Mouse (Mus musculus) small intestine, adult 2 months (tissue): ENCODE measurements around the gene Nckap5.

Experiments used
- CTCF ChIP-seq: fragments of 200-500 bp; IDR thresholded peaks from 2 replicates; pipeline ENCODE4 v1.5.1; 2012; ENCODE audit warnings: low read depth, mild to moderate bottlenecking, control low read depth, inconsistent platforms, low read length, moderate library complexity, mixed read lengths; ENCODE audit not compliant: insufficient replicate concordance, insufficient read length; ENCODE audit errors: extremely low read depth
- POLR2A ChIP-seq: fragments of 200-500 bp; IDR thresholded peaks from 2 replicates; pipeline ENCODE4 v1.6.1; 2012; ENCODE audit warnings: low read depth, mild to moderate bottlenecking, control low read depth, inconsistent platforms, low read length, moderate library complexity

DNA sequence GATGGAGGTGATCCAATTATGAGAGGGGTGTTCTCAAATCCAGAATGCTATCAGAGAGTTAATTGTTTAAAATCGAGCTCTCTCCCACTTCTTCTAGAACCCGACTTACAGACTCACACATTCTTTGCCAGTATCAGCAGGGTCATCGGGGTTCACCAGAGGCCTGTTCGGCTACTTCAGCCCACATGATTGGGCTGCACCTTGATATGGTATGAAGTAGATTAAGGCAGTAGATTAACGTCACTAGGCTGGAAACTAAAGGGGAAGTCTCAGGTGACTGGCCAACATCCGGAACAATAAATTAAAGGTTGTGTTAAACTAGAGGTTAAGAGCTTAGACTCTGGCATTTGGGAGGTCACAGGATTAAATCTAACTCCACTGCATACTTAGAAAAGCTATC is 8.4 kb downstream of the Nckap5 start:
- TF ChIP-seq CTCF (no peak), POLR2A (no peak)
